Mouse (Mus musculus): Measurements from ENCODE around the gene Trabd2b.

GRCm38 (mm10) chr4:114499650-114500049 lies 93.1 kb downstream of the Trabd2b start:
- no peak for TF ChIP-seq POLR2A (IDR thresholded peaks at IDR 0.05; ENCODE audit: extremely low read depth, insufficient read depth, low read length)
- TF ChIP-seq CTCF (IDR thresholded peaks at IDR 0.05; ENCODE audit: extremely low read depth, insufficient read depth, low read length), result no peak

All from cortical plate, adult 2 months (tissue).